Mouse (Mus musculus) lung, embryonic 15.5 days (tissue): Measurements from ENCODE around the gene Smyd2. TPM values are rescaled to one million over a fixed set of nuclear protein-coding genes. Genes with fewer than 3 reads are reported as not detected.

Experiments used
- ATAC-seq: fragments of 200-750 bp; cut with Nextera tagmentation; 2 replicates; pipeline ENCODE4 v1.8.0; 2017; ENCODE audit warnings: moderate number of reproducible peaks, borderline replicate concordance; ENCODE audit not compliant: low FRiP score, low TSS enrichment; ENCODE audit errors: extremely low read depth
- H3K27ac ChIP-seq: fragments of 300-500 bp; sonication (generic); 2 replicates; pipeline ENCODE4 v1.5.1; 2015; ENCODE audit warnings: moderate library complexity, mild to moderate bottlenecking, inconsistent platforms
- H3K27me3 ChIP-seq: fragments of 300-500 bp; sonication (generic); 2 replicates; pipeline ENCODE4 v1.6.1; 2015; ENCODE audit warnings: inconsistent platforms
- H3K36me3 ChIP-seq: fragments of 300-500 bp; sonication (generic); 2 replicates; pipeline ENCODE4 v1.6.1; 2015; ENCODE audit warnings: inconsistent platforms
- H3K4me1 ChIP-seq: fragments of 300-500 bp; sonication (generic); 2 replicates; pipeline ENCODE4 v1.6.1; 2015; ENCODE audit warnings: inconsistent platforms
- H3K4me2 ChIP-seq: fragments of 300-500 bp; sonication (generic); 2 replicates; pipeline ENCODE4 v1.6.1; 2015; ENCODE audit warnings: inconsistent platforms, mild to moderate bottlenecking, moderate library complexity
- H3K4me3 ChIP-seq: fragments of 300-500 bp; sonication (generic); 2 replicates; pipeline ENCODE4 v1.5.1; 2015; ENCODE audit warnings: mild to moderate bottlenecking, inconsistent platforms
- H3K9ac ChIP-seq: fragments of 300-500 bp; sonication (generic); 2 replicates; pipeline ENCODE4 v1.6.1; 2015; ENCODE audit warnings: inconsistent platforms
- H3K9me3 ChIP-seq: fragments of 300-500 bp; sonication (generic); 2 replicates; pipeline ENCODE4 v1.6.1; 2016; ENCODE audit warnings: inconsistent platforms
- WGBS: fragments of 180-500 bp; shearing (Covaris S2); methylation state at CpG from one replicate; pipeline ENCODE4 v1.1.7; 2015; 5-methylcytosine and 5-hydroxymethylcytosine counted together
- polyA plus RNA-seq: library from polyadenylated mRNA; unstranded; fragments of >200 nt; fragmentation: Nextera tagmentation; extraction: Ambion mirVana; gene quantifications from 2 replicates; pipeline ENCODE4 v1.2.1, GENCODE M21; 2015

Gene Smyd2
- polyA plus RNA-seq, 1 experiment from 2014 or later, result 98.5 TPM

GRCm38 (mm10) chr1:189883531-189884170 lies 38.5 kb downstream of the Smyd2 start:
- Histone ChIP-seq H3K9ac (no peak overlapping the region), H3K9me3 (no peaks in the 10 kb centered on the region), H3K36me3 (0 out of 2 replicates have a peak, but pooled peaks cover 5% of the 10 kb centered on the region), H3K4me3 (no peak overlapping the region), H3K27ac (no peak overlapping the region), H3K27me3 (no peaks in the 10 kb centered on the region), H3K4me1 (peaks cover 6% of the 10 kb centered on the region; the same call in 1 of the 2 replicates), H3K4me2 (no peak overlapping the region)
- 52% methylated on average over 18 of the region's 18 CpGs for WGBS
- 0 out of 2 replicates have a peak, but pooled peaks have one; percentile 19 for ATAC-seq

GRCm38 (mm10) chr1:189882886-189883285 lies 39.3 kb downstream of the Smyd2 start:
- no peak overlapping the region for H3K4me2 ChIP-seq
- no peak overlapping the region for H3K27ac ChIP-seq
- no peaks in the 10 kb centered on the region for H3K9me3 ChIP-seq
- H3K9ac ChIP-seq, result no peak overlapping the region
- no peaks in the 10 kb centered on the region for H3K27me3 ChIP-seq
- 44% methylated on average over 7 of the region's 7 CpGs for WGBS
- H3K36me3 ChIP-seq, result 0 out of 2 replicates have a peak, but pooled peaks cover 5% of the 10 kb centered on the region
- H3K4me1 ChIP-seq, result peaks cover 6% of the 10 kb centered on the region; the same call in 1 of the 2 replicates
- no peak for ATAC-seq
- H3K4me3 ChIP-seq, result no peak overlapping the region

- no peak for ATAC-seq
- Histone ChIP-seq H3K9me3 (no peaks in the 10 kb centered on the region), H3K4me2 (no peak overlapping the region), H3K36me3 (no peaks in the 10 kb centered on the region), H3K27me3 (no peaks in the 10 kb centered on the region), H3K27ac (no peak overlapping the region), H3K4me3 (no peak overlapping the region), H3K9ac (no peak overlapping the region), H3K4me1 (peaks cover 11% of the 10 kb centered on the region; the same call in 1 of the 2 replicates)
- 79% methylated on average over 14 of the region's 14 CpGs for WGBS
Observed at GRCm38 (mm10) chr1:189880745-189881144, 41.4 kb downstream of the Smyd2 start.

- WGBS, result 53% methylated on average over 8 of the region's 8 CpGs
- H3K27me3 ChIP-seq, result no peaks in the 10 kb centered on the region
- H3K9ac ChIP-seq, result no peak overlapping the region
- no peak for ATAC-seq
- H3K4me2 ChIP-seq, result no peak overlapping the region
- H3K27ac ChIP-seq, result peak overlapping the region; percentile 13; the same call in 1 of the 2 replicates
- peaks cover 19% of the 10 kb centered on the region for H3K4me1 ChIP-seq
- H3K4me3 ChIP-seq, result no peak overlapping the region
- H3K36me3 ChIP-seq, result no peaks in the 10 kb centered on the region
- H3K9me3 ChIP-seq, result no peaks in the 10 kb centered on the region
Observed at GRCm38 (mm10) chr1:189879965-189880364, 42.2 kb downstream of the Smyd2 start.

GRCm38 (mm10) chr1:189879212-189879611 lies 43.0 kb downstream of the Smyd2 start:
- no peak overlapping the region for H3K9ac ChIP-seq
- H3K27ac ChIP-seq, result peak overlapping the region; percentile 18; the same call in 1 of the 2 replicates
- H3K36me3 ChIP-seq, result no peaks in the 10 kb centered on the region

GRCm38 (mm10) chr1:189876162-189876561 lies 46.0 kb downstream of the Smyd2 start:
- WGBS, result 58% methylated on average over 8 of the region's 8 CpGs
- ATAC-seq, result no peak
- Histone ChIP-seq H3K27me3 (no peaks in the 10 kb centered on the region), H3K4me1 (peaks cover 29% of the 10 kb centered on the region), H3K36me3 (peaks cover 6% of the 10 kb centered on the region; the same call in 1 of the 2 replicates), H3K4me2 (no peak overlapping the region), H3K4me3 (no peak overlapping the region), H3K9ac (no peak overlapping the region), H3K9me3 (no peaks in the 10 kb centered on the region), H3K27ac (peak overlapping the region; percentile 83)

More at GRCm38 (mm10) chr1:189879212-189879611, 43.0 kb downstream of the Smyd2 start:
- no peak for ATAC-seq
- H3K4me1 ChIP-seq, result peaks cover 26% of the 10 kb centered on the region
- H3K4me3 ChIP-seq, result no peak overlapping the region
- no peaks in the 10 kb centered on the region for H3K27me3 ChIP-seq
- H3K9me3 ChIP-seq, result no peaks in the 10 kb centered on the region
- 55% methylated on average over 2 of the region's 2 CpGs for WGBS
- no peak overlapping the region for H3K4me2 ChIP-seq

- 28% methylated on average over 6 of the region's 6 CpGs for WGBS
- H3K27me3 ChIP-seq, result no peaks in the 10 kb centered on the region
- no peak overlapping the region for H3K9ac ChIP-seq
- no peak overlapping the region for H3K4me2 ChIP-seq
- peaks cover 7% of the 10 kb centered on the region; the same call in 1 of the 2 replicates for H3K36me3 ChIP-seq
- no peaks in the 10 kb centered on the region for H3K9me3 ChIP-seq
- peak overlapping the region; percentile 83 for H3K27ac ChIP-seq
- peaks cover 29% of the 10 kb centered on the region for H3K4me1 ChIP-seq
- H3K4me3 ChIP-seq, result no peak overlapping the region
- no peak for ATAC-seq
Observed at GRCm38 (mm10) chr1:189875439-189875861, 46.7 kb downstream of the Smyd2 start.

- Histone ChIP-seq H3K4me2 (no peak overlapping the region), H3K4me3 (no peak overlapping the region), H3K36me3 (peaks cover 13% of the 10 kb centered on the region; the same call in 1 of the 2 replicates), H3K27ac (no peak overlapping the region), H3K9ac (no peak overlapping the region), H3K27me3 (no peaks in the 10 kb centered on the region), H3K9me3 (no peaks in the 10 kb centered on the region), H3K4me1 (peaks cover 23% of the 10 kb centered on the region)
- WGBS, result 74% methylated on average over 8 of the region's 8 CpGs
- no peak for ATAC-seq
Observed at GRCm38 (mm10) chr1:189873591-189873990, 48.6 kb downstream of the Smyd2 start.

GRCm38 (mm10) chr1:189872050-189872449 lies 50.1 kb downstream of the Smyd2 start:
- no peaks in the 10 kb centered on the region for H3K27me3 ChIP-seq
- peaks cover 34% of the 10 kb centered on the region for H3K4me1 ChIP-seq
- peaks cover 13% of the 10 kb centered on the region; the same call in 1 of the 2 replicates for H3K36me3 ChIP-seq
- no peak overlapping the region for H3K9ac ChIP-seq
- WGBS, result 71% methylated on average over 4 of the region's 4 CpGs
- H3K9me3 ChIP-seq, result no peaks in the 10 kb centered on the region
- H3K4me2 ChIP-seq, result no peak overlapping the region
- no peak overlapping the region for H3K27ac ChIP-seq
- H3K4me3 ChIP-seq, result no peak overlapping the region
- ATAC-seq, result no peak

- peaks cover 38% of the 10 kb centered on the region for H3K4me1 ChIP-seq
- no peak for ATAC-seq
- WGBS, result 81% methylated on average over 8 of the region's 8 CpGs
- no peak overlapping the region for H3K27ac ChIP-seq
- peaks cover 13% of the 10 kb centered on the region; the same call in 1 of the 2 replicates for H3K36me3 ChIP-seq
- H3K4me3 ChIP-seq, result no peak overlapping the region
- no peaks in the 10 kb centered on the region for H3K27me3 ChIP-seq
- no peak overlapping the region for H3K9ac ChIP-seq
- no peaks in the 10 kb centered on the region for H3K9me3 ChIP-seq
- H3K4me2 ChIP-seq, result no peak overlapping the region
Observed at GRCm38 (mm10) chr1:189871625-189872024, 50.5 kb downstream of the Smyd2 start.

GRCm38 (mm10) chr1:189870539-189870938 lies 51.6 kb downstream of the Smyd2 start:
- H3K9me3 ChIP-seq, result no peaks in the 10 kb centered on the region
- no peak for ATAC-seq
- H3K36me3 ChIP-seq, result peaks cover 13% of the 10 kb centered on the region; the same call in 1 of the 2 replicates
- H3K4me2 ChIP-seq, result no peak overlapping the region
- peaks cover 34% of the 10 kb centered on the region for H3K4me1 ChIP-seq
- H3K27ac ChIP-seq, result no peak overlapping the region
- H3K27me3 ChIP-seq, result no peaks in the 10 kb centered on the region
- H3K4me3 ChIP-seq, result no peak overlapping the region
- whole genome bisulfite sequencing, result 81% methylated on average over 8 of the region's 8 CpGs
- no peak overlapping the region for H3K9ac ChIP-seq

- H3K36me3 ChIP-seq, result peaks cover 13% of the 10 kb centered on the region; the same call in 1 of the 2 replicates
- H3K4me2 ChIP-seq, result no peak overlapping the region
- peaks cover 27% of the 10 kb centered on the region for H3K4me1 ChIP-seq
- H3K27ac ChIP-seq, result no peak overlapping the region
- no peaks in the 10 kb centered on the region for H3K9me3 ChIP-seq
- H3K27me3 ChIP-seq, result no peaks in the 10 kb centered on the region
- H3K9ac ChIP-seq, result no peak overlapping the region
- ATAC-seq, result no peak
- H3K4me3 ChIP-seq, result no peak overlapping the region
- 84% methylated on average over 18 of the region's 18 CpGs for WGBS
Observed at GRCm38 (mm10) chr1:189869651-189870270, 52.4 kb downstream of the Smyd2 start.
